Mouse (Mus musculus) MEL (cell line): ENCODE results near the gene Ccdc63. TPM values are rescaled to one million over a fixed set of nuclear protein-coding genes. Genes with fewer than 3 reads are reported as not detected.

Experiments
- DNase-seq: peaks from one replicate; pipeline ENCODE4 v3.0.0; 2011; ENCODE audit warnings: low read depth, low spot score
- H3K27ac ChIP-seq: 2 replicates; pipeline ENCODE4 v1.5.1; 2012; ENCODE audit warnings: low read depth, mild to moderate bottlenecking, control low read depth, low read length, moderate library complexity; ENCODE audit not compliant: control insufficient read depth
- H3K27me3 ChIP-seq, 2 experiments: fragments of 150-350 bp in 1 of 2; sonication (generic) in 1 of 2; 2 replicates each; pipeline ENCODE4 v1.6.1; 2012; ENCODE audit warnings: low read length in 2 of 2, mild to moderate bottlenecking in 2 of 2, improper control_type of control experiment in 1 of 2, moderate library complexity in 1 of 2; ENCODE audit not compliant: insufficient read depth in 2 of 2, control insufficient read depth in 1 of 2
- H3K36me3 ChIP-seq, 2 experiments: 2 replicates each; pipeline ENCODE4 v1.6.1; 2012 to 2014; ENCODE audit warnings: low read length in 2 of 2, improper control_type of control experiment in 1 of 2, inconsistent platforms in 1 of 2, mild to moderate bottlenecking in 1 of 2; ENCODE audit not compliant: insufficient read depth in 2 of 2, control insufficient read depth in 1 of 2
- H3K4me1 ChIP-seq, 2 experiments: fragments of 150-350 bp in 1 of 2; sonication (generic) in 1 of 2; 2 replicates each; pipeline ENCODE4 v1.6.1; 2012; ENCODE audit warnings: low read length in 2 of 2, improper control_type of control experiment in 1 of 2, mild to moderate bottlenecking in 1 of 2; ENCODE audit not compliant: insufficient read depth in 2 of 2, control insufficient read depth in 1 of 2
- H3K4me3 ChIP-seq, 2 experiments: fragments of 150-350 bp in 1 of 2; sonication (generic) in 1 of 2; 2 replicates each; pipeline ENCODE4 v1.5.1; 2012; ENCODE audit warnings: low read depth in 2 of 2, low read length in 2 of 2, mild to moderate bottlenecking in 2 of 2, moderate library complexity in 2 of 2, control low read depth in 1 of 2, improper control_type of control experiment in 1 of 2; ENCODE audit not compliant: control insufficient read depth in 1 of 2, insufficient read depth in 1 of 2
- H3K79me2 ChIP-seq: 2 replicates; pipeline ENCODE4 v1.6.1; 2012; ENCODE audit warnings: mild to moderate bottlenecking, low read length, moderate library complexity; ENCODE audit not compliant: control insufficient read depth, poor library complexity, insufficient read depth
- H3K9ac ChIP-seq: 2 replicates; pipeline ENCODE4 v1.6.1; 2012; ENCODE audit warnings: low read depth, mild to moderate bottlenecking, control low read depth, low read length, moderate library complexity; ENCODE audit not compliant: control insufficient read depth, poor library complexity, severe bottlenecking
- H3K9me3 ChIP-seq: fragments of 150-350 bp; sonication (generic); replicated peaks from 2 replicates; pipeline ENCODE4 v1.6.1; 2012; ENCODE audit warnings: mild to moderate bottlenecking, low read length, improper control_type of control experiment, moderate library complexity; ENCODE audit not compliant: insufficient read depth
- BHLHE40 ChIP-seq: IDR thresholded peaks from 2 replicates; pipeline ENCODE4 v1.6.1; 2012; ENCODE audit warnings: low read depth, mild to moderate bottlenecking, inconsistent platforms, low read length, improper control_type of control experiment, borderline replicate concordance
- CHD1 ChIP-seq: IDR thresholded peaks from 2 replicates; pipeline ENCODE4 v1.6.1; 2012; ENCODE audit warnings: low read depth, mild to moderate bottlenecking, inconsistent platforms, low read length, improper control_type of control experiment
- CTCF ChIP-seq, 3 experiments: IDR thresholded peaks in 2 of 3; conservative IDR thresholded peaks in 1 of 3; 2 replicates each; pipeline ENCODE4 v1.5.1; 2011 to 2012; ENCODE audit warnings: low read length in 3 of 3, low read depth in 2 of 3, mild to moderate bottlenecking in 2 of 3, improper control_type of control experiment in 1 of 3, inconsistent platforms in 1 of 3, mixed read lengths in 1 of 3, moderate library complexity in 1 of 3; ENCODE audit not compliant: control insufficient read depth in 1 of 3, insufficient read depth in 1 of 3, poor library complexity in 1 of 3, severe bottlenecking in 1 of 3
- E2F4 ChIP-seq: IDR thresholded peaks from 2 replicates; pipeline ENCODE4 v1.6.1; 2011; ENCODE audit warnings: low read depth, low read length, improper control_type of control experiment, borderline replicate concordance
- ELF1 ChIP-seq: IDR thresholded peaks from 2 replicates; pipeline ENCODE4 v1.6.1; 2014; ENCODE audit warnings: low read depth, mild to moderate bottlenecking, inconsistent platforms, low read length, improper control_type of control experiment, moderate library complexity
- EP300 ChIP-seq, 2 experiments: IDR thresholded peaks; 2 replicates each; pipeline ENCODE4 v1.6.1; 2011; ENCODE audit warnings: improper control_type of control experiment in 2 of 2, low read length in 2 of 2, low read depth in 1 of 2, mild to moderate bottlenecking in 1 of 2
- ETS1 ChIP-seq: IDR thresholded peaks from 2 replicates; pipeline ENCODE4 v1.6.1; 2012; ENCODE audit warnings: low read depth, mild to moderate bottlenecking, inconsistent platforms, low read length, improper control_type of control experiment, moderate library complexity
- GABPA ChIP-seq: IDR thresholded peaks from 2 replicates; pipeline ENCODE4 v1.6.1; 2012; ENCODE audit warnings: low read depth, mild to moderate bottlenecking, inconsistent platforms, low read length, improper control_type of control experiment, moderate library complexity
- GATA1 ChIP-seq: IDR thresholded peaks from 2 replicates; pipeline ENCODE4 v1.6.1; 2011; ENCODE audit warnings: low read depth, low read length, improper control_type of control experiment
- HCFC1 ChIP-seq: IDR thresholded peaks from 2 replicates; pipeline ENCODE4 v1.6.1; 2012; ENCODE audit warnings: low read depth, mild to moderate bottlenecking, inconsistent platforms, low read length, improper control_type of control experiment, moderate library complexity
- JUND ChIP-seq: IDR thresholded peaks from 2 replicates; pipeline ENCODE4 v1.6.1; 2011; ENCODE audit warnings: low read depth, mild to moderate bottlenecking, improper control_type of control experiment, low read length
- KAT2A ChIP-seq: conservative IDR thresholded peaks from 2 replicates; pipeline ENCODE4 v1.6.1; 2012; ENCODE audit warnings: low read depth, low read length, improper control_type of control experiment, inconsistent platforms
- MAFK ChIP-seq: IDR thresholded peaks from 2 replicates; pipeline ENCODE4 v1.6.1; 2011; ENCODE audit warnings: low read depth, mild to moderate bottlenecking, low read length, improper control_type of control experiment, borderline replicate concordance
- MAX ChIP-seq: IDR thresholded peaks from 2 replicates; pipeline ENCODE4 v1.6.1; 2011; ENCODE audit warnings: low read length, improper control_type of control experiment
- MAZ ChIP-seq: IDR thresholded peaks from 2 replicates; pipeline ENCODE4 v1.6.1; 2012; ENCODE audit warnings: low read depth, mild to moderate bottlenecking, inconsistent platforms, low read length, improper control_type of control experiment
- MEF2A ChIP-seq: IDR thresholded peaks from 2 replicates; pipeline ENCODE4 v1.6.1; 2014; ENCODE audit warnings: low read depth, mild to moderate bottlenecking, inconsistent platforms, low read length, improper control_type of control experiment; ENCODE audit not compliant: poor library complexity, insufficient replicate concordance, severe bottlenecking; ENCODE audit errors: extremely low read depth
- MXI1 ChIP-seq: IDR thresholded peaks from 2 replicates; pipeline ENCODE4 v1.6.1; 2011; ENCODE audit warnings: mild to moderate bottlenecking, low read depth, low read length, improper control_type of control experiment
- MYC ChIP-seq: IDR thresholded peaks from 2 replicates; pipeline ENCODE4 v1.6.1; 2011; ENCODE audit warnings: low read depth, mild to moderate bottlenecking, low read length, improper control_type of control experiment, moderate library complexity
- NELFE ChIP-seq: IDR thresholded peaks from 2 replicates; pipeline ENCODE4 v1.6.1; 2011; ENCODE audit warnings: low read depth, low read length, improper control_type of control experiment
- NRF1 ChIP-seq: IDR thresholded peaks from 2 replicates; pipeline ENCODE4 v1.6.1; 2014; ENCODE audit warnings: low read depth, mild to moderate bottlenecking, inconsistent platforms, low read length, improper control_type of control experiment, moderate library complexity; ENCODE audit not compliant: poor library complexity, insufficient read depth, severe bottlenecking
- POLR2A ChIP-seq, 2 experiments: IDR thresholded peaks; 2 replicates each; pipeline ENCODE4 v1.6.1; 2011 to 2012; ENCODE audit warnings: low read length in 2 of 2, mild to moderate bottlenecking in 2 of 2, control low read depth in 1 of 2, improper control_type of control experiment in 1 of 2, low read depth in 1 of 2, moderate library complexity in 1 of 2; ENCODE audit not compliant: control insufficient read depth in 1 of 2, insufficient read depth in 1 of 2, poor library complexity in 1 of 2
- POLR2AphosphoS2 ChIP-seq: IDR thresholded peaks from 2 replicates; pipeline ENCODE4 v1.6.1; 2011; ENCODE audit warnings: low read length, improper control_type of control experiment
- POLR2AphosphoS5 ChIP-seq: IDR thresholded peaks from 2 replicates; pipeline ENCODE4 v1.6.1; 2012; ENCODE audit warnings: low read depth, borderline replicate concordance, mild to moderate bottlenecking, inconsistent platforms, low read length, moderate library complexity, mixed read lengths
- RAD21 ChIP-seq: IDR thresholded peaks from 2 replicates; pipeline ENCODE4 v1.6.1; 2011; ENCODE audit warnings: mild to moderate bottlenecking, low read depth, low read length, improper control_type of control experiment
- RCOR1 ChIP-seq: IDR thresholded peaks from 2 replicates; pipeline ENCODE4 v1.6.1; 2012; ENCODE audit warnings: low read depth, mild to moderate bottlenecking, inconsistent platforms, low read length, improper control_type of control experiment
- SIN3A ChIP-seq: IDR thresholded peaks from 2 replicates; pipeline ENCODE4 v1.6.1; 2012; ENCODE audit warnings: low read length, improper control_type of control experiment, inconsistent platforms
- SMC3 ChIP-seq: IDR thresholded peaks from 2 replicates; pipeline ENCODE4 v1.6.1; 2011; ENCODE audit warnings: low read depth, low read length, improper control_type of control experiment
- TAL1 ChIP-seq: IDR thresholded peaks from 2 replicates; pipeline ENCODE4 v1.6.1; 2012; ENCODE audit warnings: mild to moderate bottlenecking, inconsistent platforms, low read length, moderate library complexity, mixed read lengths
- TBP ChIP-seq: IDR thresholded peaks from 2 replicates; pipeline ENCODE4 v1.8.0; 2011; ENCODE audit warnings: low read depth, low read length, improper control_type of control experiment
- TCF12 ChIP-seq: IDR thresholded peaks from 2 replicates; pipeline ENCODE4 v1.6.1; 2014; ENCODE audit warnings: low read depth, mild to moderate bottlenecking, inconsistent platforms, low read length, improper control_type of control experiment, moderate library complexity
- UBTF ChIP-seq: IDR thresholded peaks from 2 replicates; pipeline ENCODE4 v1.6.1; 2012; ENCODE audit warnings: low read depth, mild to moderate bottlenecking, inconsistent platforms, low read length, improper control_type of control experiment, moderate library complexity, borderline replicate concordance; ENCODE audit not compliant: insufficient read depth
- USF1 ChIP-seq: IDR thresholded peaks from 2 replicates; pipeline ENCODE4 v1.6.1; 2014; ENCODE audit warnings: low read depth, mild to moderate bottlenecking, inconsistent platforms, low read length, improper control_type of control experiment, moderate library complexity
- USF2 ChIP-seq, 2 experiments: IDR thresholded peaks; 2 replicates each; pipeline ENCODE4 v1.6.1; 2011 to 2012; ENCODE audit warnings: improper control_type of control experiment in 2 of 2, low read length in 2 of 2, borderline replicate concordance in 1 of 2, inconsistent platforms in 1 of 2, low read depth in 1 of 2, mild to moderate bottlenecking in 1 of 2; ENCODE audit not compliant: insufficient read depth in 1 of 2
- ZC3H11A ChIP-seq: IDR thresholded peaks from 2 replicates; pipeline ENCODE4 v1.6.1; 2012; ENCODE audit warnings: low read depth, mild to moderate bottlenecking, inconsistent platforms, low read length, improper control_type of control experiment
- ZKSCAN1 ChIP-seq: IDR thresholded peaks from 2 replicates; pipeline ENCODE4 v1.6.1; 2012; ENCODE audit warnings: low read depth, mild to moderate bottlenecking, inconsistent platforms, low read length, improper control_type of control experiment, moderate library complexity
- ZMIZ1 ChIP-seq: IDR thresholded peaks from 2 replicates; pipeline ENCODE4 v1.6.1; 2012; ENCODE audit warnings: low read depth, mild to moderate bottlenecking, inconsistent platforms, low read length, improper control_type of control experiment, moderate library complexity
- ZNF384 ChIP-seq: IDR thresholded peaks from 2 replicates; pipeline ENCODE4 v1.6.1; 2012; ENCODE audit warnings: low read depth, mild to moderate bottlenecking, inconsistent platforms, low read length, improper control_type of control experiment
- polyA plus RNA-seq, 2 experiments: library from polyadenylated mRNA; stranded (reverse) in 1 of 2; unstranded in 1 of 2; fragments of >175 nt in 1 of 2; fragments of >200 nt in 1 of 2; gene quantifications; 2 replicates each; pipeline versions ENCODE4 v1.2.1 to v1.2.4; 2012; ENCODE audit warnings: low replicate concordance in 2 of 2, low read depth in 1 of 2; ENCODE audit not compliant: insufficient read length in 2 of 2, insufficient read depth in 1 of 2, missing spikeins in 1 of 2
- total RNA-seq: library from RNA; depleted of rRNA; stranded (reverse); fragments of 300-350 nt; gene quantifications from 2 replicates; pipeline ENCODE4 v1.2.3, GENCODE M21; 2012

Gene Ccdc63
- total and polyA plus RNA-seq, 3 experiments: 1.6 to 4.7 TPM; not detected in 1

DNA sequence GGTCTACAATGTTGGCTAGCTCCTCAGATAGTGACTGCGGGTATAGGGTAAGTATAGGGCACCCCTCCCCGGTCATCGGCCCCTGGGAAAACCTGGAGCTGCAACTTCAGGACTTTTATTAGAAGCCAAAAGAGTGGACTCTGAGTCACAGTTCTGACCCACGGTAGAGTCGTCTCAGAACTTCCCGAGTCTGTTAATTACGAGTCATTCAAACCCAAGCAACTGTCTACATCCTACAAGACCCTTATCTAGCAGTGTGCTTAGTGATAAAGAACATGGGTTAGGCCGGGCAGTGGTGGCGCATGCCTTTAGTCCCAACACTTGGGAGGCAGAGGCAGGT is 7.6 kb downstream of the Ccdc63 start:
- Histone ChIP-seq H3K27me3 (no peaks in the 10 kb centered on the region), H3K79me2 (no peaks in the 10 kb centered on the region; the same call in 1 of the 2 replicates), H3K9ac (peak overlapping the region; percentile 67), H3K4me3 (peak overlapping the region; percentile 68 to 71), H3K9me3 (no peaks in the 10 kb centered on the region), H3K36me3 (peaks cover 0 to 36% of the 10 kb centered on the region in 2 experiments; a peak in 2 of 4 replicates), H3K27ac (peak overlapping the region; percentile 97), H3K4me1 (peaks cover 19 to 59% of the 10 kb centered on the region in 2 experiments)
- DNase-seq: peak; percentile 84
- TF ChIP-seq NRF1: no peak
- TF ChIP-seq GATA1: peak; percentile 85
- no peak; the same call in 1 of the 2 replicates for TF ChIP-seq ELF1
- no peak for TF ChIP-seq USF1
- TF ChIP-seq HCFC1: peak; percentile 31; the same call in 1 of the 2 replicates
- TF ChIP-seq TBP: peak; percentile 92
- TF ChIP-seq TAL1: no peak
- TF ChIP-seq POLR2AphosphoS2: no peak
- TF ChIP-seq ZMIZ1: peak; percentile 53; the same call in 1 of the 2 replicates
- TF ChIP-seq KAT2A: no peak
- TF ChIP-seq MYC: peak; percentile 53; the same call in 1 of the 2 replicates
- no peak for TF ChIP-seq SMC3
- 0 out of 2 replicates have a peak, but pooled peaks have one; percentile 35 for TF ChIP-seq NELFE
- TF ChIP-seq EP300 (IDR thresholded peaks at IDR 0.05; ENCODE audit: low read depth in 1 of 2, low read length in 2 of 2): peak; percentile 61 to 64
- TF ChIP-seq GABPA: no peak
- no peak for TF ChIP-seq POLR2A (IDR thresholded peaks at IDR 0.05; ENCODE audit: control insufficient read depth in 1 of 2, insufficient read depth in 1 of 2, low read depth in 1 of 2, low read length in 2 of 2, poor library complexity in 1 of 2)
- no peak for TF ChIP-seq E2F4
- no peak for TF ChIP-seq USF2 (IDR thresholded peaks at IDR 0.05; ENCODE audit: borderline replicate concordance in 1 of 2, insufficient read depth in 1 of 2, low read depth in 1 of 2, low read length in 2 of 2)
- TF ChIP-seq ZNF384: no peak; the same call in 1 of the 2 replicates
- no peak for TF ChIP-seq UBTF
- TF ChIP-seq MEF2A: no peak
- TF ChIP-seq BHLHE40: no peak
- no peak; the same call in 1 of the 2 replicates for TF ChIP-seq MAZ
- TF ChIP-seq ZC3H11A: no peak
- no peak for TF ChIP-seq RAD21
- TF ChIP-seq RCOR1: peak; percentile 16; the same call in 1 of the 2 replicates
- TF ChIP-seq MXI1: peak; percentile 39; the same call in 1 of the 2 replicates
- no peak for TF ChIP-seq MAFK
- no peak for TF ChIP-seq POLR2AphosphoS5
- TF ChIP-seq MAX: no peak
- no peak for TF ChIP-seq CHD1
- TF ChIP-seq JUND: no peak
- TF ChIP-seq CTCF (IDR thresholded peaks at IDR 0.05 in 2 of 3, conservative IDR thresholded peaks at IDR 0.05 in 1 of 3; ENCODE audit: control insufficient read depth in 1 of 3, insufficient read depth in 1 of 3, low read depth in 2 of 3, low read length in 3 of 3, poor library complexity in 1 of 3, severe bottlenecking in 1 of 3): no peak
- no peak for TF ChIP-seq ZKSCAN1
- peak; percentile 41; the same call in 1 of the 2 replicates for TF ChIP-seq ETS1
- TF ChIP-seq TCF12: peak; percentile 46
- peak; percentile 77 for TF ChIP-seq SIN3A
